Mouse (Mus musculus): ENCODE data around the gene Pira2.
"Not testable (repeated sequence)": the region's sequence is repeated elsewhere in the genome, so short reads cannot be mapped to it uniquely, and the experiment has no call there.

- TF ChIP-seq CTCF (IDR thresholded peaks at IDR 0.05; ENCODE audit: borderline replicate concordance, insufficient read depth, low read depth, low read length); POLR2A (IDR thresholded peaks at IDR 0.05; ENCODE audit: borderline replicate concordance, insufficient read depth, low read length): not testable (repeated sequence)
Observed at GRCm38 (mm10) chr7:3837854-3838253, 7.0 kb downstream of the Pira2 start.
